Mouse (Mus musculus): ENCODE data around the gene Bmpr1a. TPM values are rescaled to one million over a fixed set of nuclear protein-coding genes. Genes with fewer than 3 reads are reported as not detected.

Bmpr1a gene
- polyA plus RNA-seq, 1 experiment from 2014 or later, result 0.39 TPM

GRCm38 (mm10) chr14:34403424-34403823, 99.7 kb downstream of the Bmpr1a start:
- H3K4me3 ChIP-seq (ENCODE audit: inconsistent target), result no peak overlapping the region
- H3K79me2 ChIP-seq (ENCODE audit: inconsistent target), result no peaks in the 10 kb centered on the region
- WGBS (ENCODE audit: missing documents), result 93% methylated on average over 6 of the region's 7 CpGs
- no peaks in the 10 kb centered on the region for H3K36me3 ChIP-seq (ENCODE audit: inconsistent target)
- no peak overlapping the region for H3K27ac ChIP-seq

GRCm38 (mm10) chr14:34402871-34403270, 100.3 kb downstream of the Bmpr1a start:
- Histone ChIP-seq H3K4me3 (ENCODE audit: inconsistent target) (no peak overlapping the region), H3K79me2 (ENCODE audit: inconsistent target) (no peaks in the 10 kb centered on the region), H3K36me3 (ENCODE audit: inconsistent target) (no peaks in the 10 kb centered on the region), H3K27ac (no peak overlapping the region)
- WGBS (ENCODE audit: missing documents), result 89% methylated on average over 8 of the region's 8 CpGs

- Histone ChIP-seq H3K36me3 (ENCODE audit: inconsistent target) (no peaks in the 10 kb centered on the region), H3K27ac (no peak overlapping the region), H3K79me2 (ENCODE audit: inconsistent target) (no peaks in the 10 kb centered on the region), H3K4me3 (ENCODE audit: inconsistent target) (no peak overlapping the region)
- 23% methylated on average over 6 of the region's 6 CpGs for WGBS (ENCODE audit: missing documents)
These were observed 102.0 kb downstream of the Bmpr1a start for GRCm38 (mm10) chr14:34401135-34401534.

GRCm38 (mm10) chr14:34400021-34400420, 103.1 kb downstream of the Bmpr1a start:
- Histone ChIP-seq H3K27ac (no peak overlapping the region), H3K79me2 (ENCODE audit: inconsistent target) (no peaks in the 10 kb centered on the region), H3K36me3 (ENCODE audit: inconsistent target) (no peaks in the 10 kb centered on the region), H3K4me3 (ENCODE audit: inconsistent target) (no peak overlapping the region)
- 94% methylated on average over 3 of the region's 3 CpGs for WGBS (ENCODE audit: missing documents)

GRCm38 (mm10) chr14:34399301-34399700, 103.8 kb downstream of the Bmpr1a start:
- no peaks in the 10 kb centered on the region for H3K36me3 ChIP-seq (ENCODE audit: inconsistent target)
- no peak overlapping the region for H3K27ac ChIP-seq
- no peak overlapping the region for H3K4me3 ChIP-seq (ENCODE audit: inconsistent target)
- WGBS (ENCODE audit: missing documents), result 94% methylated on average over 6 of the region's 6 CpGs
- H3K79me2 ChIP-seq (ENCODE audit: inconsistent target), result no peaks in the 10 kb centered on the region

- no peaks in the 10 kb centered on the region for H3K79me2 ChIP-seq (ENCODE audit: inconsistent target)
- H3K27ac ChIP-seq, result no peak overlapping the region
- no peaks in the 10 kb centered on the region for H3K36me3 ChIP-seq (ENCODE audit: inconsistent target)
- 91% methylated on average over 21 of the region's 21 CpGs for WGBS (ENCODE audit: missing documents)
- no peak overlapping the region for H3K4me3 ChIP-seq (ENCODE audit: inconsistent target)
These were observed 104.2 kb downstream of the Bmpr1a start for GRCm38 (mm10) chr14:34398901-34399300.

GRCm38 (mm10) chr14:34397871-34398270, 105.3 kb downstream of the Bmpr1a start:
- WGBS (ENCODE audit: missing documents), result 94% methylated on average over 5 of the region's 5 CpGs
- Histone ChIP-seq H3K4me3 (ENCODE audit: inconsistent target) (no peak overlapping the region), H3K27ac (no peak overlapping the region), H3K79me2 (ENCODE audit: inconsistent target) (no peaks in the 10 kb centered on the region), H3K36me3 (ENCODE audit: inconsistent target) (no peaks in the 10 kb centered on the region)

- Histone ChIP-seq H3K4me3 (ENCODE audit: inconsistent target) (no peak overlapping the region), H3K36me3 (ENCODE audit: inconsistent target) (no peaks in the 10 kb centered on the region), H3K79me2 (ENCODE audit: inconsistent target) (no peaks in the 10 kb centered on the region), H3K27ac (no peak overlapping the region)
- WGBS (ENCODE audit: missing documents), result 89% methylated on average over 4 of the region's 4 CpGs
These were observed 109.8 kb downstream of the Bmpr1a start for GRCm38 (mm10) chr14:34393295-34393694.

GRCm38 (mm10) chr14:34382921-34383704, 120.0 kb downstream of the Bmpr1a start:
- H3K27ac ChIP-seq, result no peak overlapping the region
- H3K4me3 ChIP-seq (ENCODE audit: inconsistent target), result no peak overlapping the region
- 88% methylated on average over 7 of the region's 9 CpGs for WGBS (ENCODE audit: missing documents)
- no peaks in the 10 kb centered on the region for H3K79me2 ChIP-seq (ENCODE audit: inconsistent target)
- no peaks in the 10 kb centered on the region for H3K36me3 ChIP-seq (ENCODE audit: inconsistent target)

GRCm38 (mm10) chr14:34378560-34379331, 124.4 kb downstream of the Bmpr1a start:
- Histone ChIP-seq H3K36me3 (ENCODE audit: inconsistent target) (no peaks in the 10 kb centered on the region), H3K4me3 (ENCODE audit: inconsistent target) (no peak overlapping the region), H3K27ac (no peak overlapping the region), H3K79me2 (ENCODE audit: inconsistent target) (no peaks in the 10 kb centered on the region)
- WGBS (ENCODE audit: missing documents), result 83% methylated on average over 11 of the region's 11 CpGs

- no peak overlapping the region for H3K27ac ChIP-seq
- no peaks in the 10 kb centered on the region for H3K36me3 ChIP-seq (ENCODE audit: inconsistent target)
- no peak overlapping the region for H3K4me3 ChIP-seq (ENCODE audit: inconsistent target)
- H3K79me2 ChIP-seq (ENCODE audit: inconsistent target), result no peaks in the 10 kb centered on the region
- WGBS (ENCODE audit: missing documents), result 76% methylated on average over 4 of the region's 4 CpGs
These were observed 126.0 kb downstream of the Bmpr1a start for GRCm38 (mm10) chr14:34377121-34377520.

- H3K4me3 ChIP-seq (ENCODE audit: inconsistent target), result no peak overlapping the region
- H3K27ac ChIP-seq, result no peak overlapping the region
- H3K79me2 ChIP-seq (ENCODE audit: inconsistent target), result no peaks in the 10 kb centered on the region
- 85% methylated on average over 5 of the region's 5 CpGs for WGBS (ENCODE audit: missing documents)
- no peaks in the 10 kb centered on the region for H3K36me3 ChIP-seq (ENCODE audit: inconsistent target)
These were observed 127.2 kb downstream of the Bmpr1a start for GRCm38 (mm10) chr14:34375941-34376340.

GRCm38 (mm10) chr14:34375415-34375904, 127.7 kb downstream of the Bmpr1a start, which contains the start of gene Mmrn2:
TSS of gene Mmrn2 (plus strand) at chr14:34375465.
- Histone ChIP-seq H3K36me3 (ENCODE audit: inconsistent target) (no peaks in the 10 kb centered on the region), H3K79me2 (ENCODE audit: inconsistent target) (no peaks in the 10 kb centered on the region), H3K4me3 (ENCODE audit: inconsistent target) (no peak within 1 kb of the TSS), H3K27ac (no peak within 1 kb of the TSS)
- WGBS (ENCODE audit: missing documents), result 56% methylated on average over 13 of the region's 13 CpGs

- H3K36me3 ChIP-seq (ENCODE audit: inconsistent target), result no peaks in the 10 kb centered on the region
- 26% methylated on average over 10 of the region's 10 CpGs for WGBS (ENCODE audit: missing documents)
- no peaks in the 10 kb centered on the region for H3K79me2 ChIP-seq (ENCODE audit: inconsistent target)
- no peak within 1 kb of the TSS for H3K4me3 ChIP-seq (ENCODE audit: inconsistent target)
- H3K27ac ChIP-seq, result no peak within 1 kb of the TSS
These were observed 128.6 kb downstream of the Bmpr1a start, which contains the start of gene Sncg for GRCm38 (mm10) chr14:34374577-34374976. TSS of gene Sncg (minus strand) at chr14:34374789.

- WGBS (ENCODE audit: missing documents), result 93% methylated on average over 5 of the region's 6 CpGs
- Histone ChIP-seq H3K79me2 (ENCODE audit: inconsistent target) (no peaks in the 10 kb centered on the region), H3K36me3 (ENCODE audit: inconsistent target) (no peaks in the 10 kb centered on the region), H3K27ac (no peak overlapping the region), H3K4me3 (ENCODE audit: inconsistent target) (no peak overlapping the region)
These were observed 129.6 kb downstream of the Bmpr1a start for GRCm38 (mm10) chr14:34373581-34373980.

All from macrophage (primary cell).